Mouse (Mus musculus) brain, embryonic 18.5 days (tissue): Measurements from ENCODE around the gene Il12a.
"Not testable (repeated sequence)": the region's sequence is repeated elsewhere in the genome, so short reads cannot be mapped to it uniquely, and the experiment has no call there.

Source experiments
- DNase-seq: peaks from one replicate; pipeline ENCODE4 v3.0.0-alpha.2; 2012; ENCODE audit warnings: low read depth, low spot score

Il12a gene

DNA sequence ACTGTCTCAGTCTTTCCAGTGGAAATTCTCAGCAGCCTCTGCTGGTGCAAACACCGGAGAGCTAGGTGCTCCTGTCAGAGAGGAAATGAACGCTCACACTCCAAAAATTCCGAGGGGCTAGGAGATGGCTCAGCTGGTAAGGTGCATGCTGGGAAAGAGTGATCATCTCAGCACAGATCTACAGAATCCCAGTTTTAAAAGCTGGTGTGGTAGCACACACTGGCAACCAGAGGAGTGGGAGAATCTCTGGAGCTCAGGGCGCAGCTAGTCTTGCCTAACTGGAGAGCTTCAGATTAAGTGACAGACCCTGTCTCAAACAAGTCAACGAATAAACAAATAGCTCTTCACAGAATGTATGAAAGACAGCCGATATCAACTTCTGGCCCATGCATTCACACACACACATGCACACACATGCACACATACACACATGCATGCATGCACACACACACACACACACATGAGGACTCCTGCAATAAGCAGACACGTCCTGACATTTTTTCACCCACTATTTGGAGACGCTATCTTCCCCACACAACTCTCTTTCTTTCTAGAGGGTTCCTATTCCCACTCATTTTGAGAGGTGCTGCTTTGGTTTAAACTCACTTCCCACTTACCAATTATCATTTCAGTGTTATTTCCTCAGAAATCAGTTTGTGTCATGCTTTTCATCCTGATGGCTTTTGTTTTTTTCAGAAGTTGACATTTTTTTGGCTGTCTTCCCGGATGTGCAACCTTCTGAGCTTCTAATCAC is 52.5 kb downstream of the Il12a start:
- peak; percentile 34 for DNase-seq

GRCm38 (mm10) chr3:68743472-68743732 is 53.0 kb downstream of the Il12a start:
- no peak for DNase-seq

DNA sequence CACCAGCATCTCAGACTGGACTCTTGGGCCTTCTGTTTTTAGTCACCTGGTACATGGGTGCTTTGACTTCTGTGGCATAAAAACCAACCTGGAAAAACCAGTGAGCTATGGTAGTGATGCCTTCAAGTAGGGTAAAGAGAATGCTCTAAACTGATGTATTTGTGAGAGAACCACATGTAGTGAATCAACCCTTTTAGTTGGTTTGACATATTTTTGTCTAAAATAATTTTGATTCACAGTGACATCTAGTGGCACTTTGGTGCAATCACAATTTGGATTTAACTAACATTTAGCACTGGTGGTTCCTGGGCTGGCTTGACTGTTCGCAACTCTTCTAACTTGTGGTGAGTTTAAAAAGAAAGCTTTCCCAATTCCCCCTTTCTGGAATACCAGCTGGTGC is 53.7 kb downstream of the Il12a start:
- no peak for DNase-seq

DNA sequence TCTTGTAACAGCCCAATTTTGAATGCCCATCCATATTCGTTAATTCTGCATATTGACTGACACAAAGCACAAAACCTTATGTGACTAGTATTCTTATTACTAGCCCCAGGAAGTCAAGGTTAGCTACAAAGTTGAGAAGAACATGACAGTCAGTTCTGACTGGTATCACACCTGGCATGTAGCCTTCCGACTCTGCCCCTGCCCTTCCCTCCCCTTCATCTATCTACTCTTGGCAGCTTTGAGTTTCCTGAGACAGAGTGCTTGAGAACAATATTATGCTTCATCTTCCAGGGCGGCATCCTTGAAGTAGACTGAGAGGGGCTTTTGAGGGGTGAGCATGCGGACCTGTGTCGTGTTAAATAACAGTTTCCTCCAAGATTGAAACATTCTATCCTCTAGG is 54.6 kb downstream of the Il12a start:
- DNase-seq: no peak

GRCm38 (mm10) chr3:68746282-68746681 is 55.8 kb downstream of the Il12a start:
- not testable (repeated sequence) for DNase-seq
